Mouse (Mus musculus): ENCODE data around the gene D630045J12Rik.

DNA sequence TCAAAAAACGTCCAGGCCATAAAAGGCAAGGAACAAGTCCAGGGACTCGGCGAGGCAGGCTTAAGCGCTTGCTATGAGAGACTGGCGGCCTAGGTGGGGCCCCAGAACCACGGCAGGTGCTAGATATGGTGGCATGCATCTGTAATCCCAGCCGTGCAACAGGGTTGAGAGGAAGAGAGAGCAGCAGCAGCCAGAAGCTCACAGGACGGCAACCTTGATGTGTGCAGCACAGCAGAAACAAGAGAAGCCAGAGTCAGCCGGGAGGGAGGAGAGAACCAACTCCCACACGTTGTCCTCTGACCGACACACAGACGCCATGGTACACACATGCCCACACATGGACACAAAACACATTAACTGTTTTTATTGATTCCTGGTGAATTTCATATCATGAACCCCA lies 51.0 kb downstream of the D630045J12Rik start:
- TF ChIP-seq POLR2A (IDR thresholded peaks at IDR 0.05; ENCODE audit: control insufficient read depth in 1 of 2, insufficient read depth in 1 of 2, low read depth in 1 of 2, low read length in 2 of 2, poor library complexity in 1 of 2) (no peak), ZC3H11A (IDR thresholded peaks at IDR 0.05; ENCODE audit: low read depth, low read length) (no peak), EP300 (IDR thresholded peaks at IDR 0.05; ENCODE audit: low read depth in 1 of 2, low read length in 2 of 2) (no peak), POLR2AphosphoS2 (IDR thresholded peaks at IDR 0.05; ENCODE audit: low read length) (no peak), CTCF (IDR thresholded peaks at IDR 0.05 in 2 of 3, conservative IDR thresholded peaks at IDR 0.05 in 1 of 3; ENCODE audit: control insufficient read depth in 1 of 3, insufficient read depth in 1 of 3, low read depth in 2 of 3, low read length in 3 of 3, poor library complexity in 1 of 3, severe bottlenecking in 1 of 3) (no peak), MYB (IDR thresholded peaks at IDR 0.05; ENCODE audit: low read depth, low read length) (no peak), ZNF384 (IDR thresholded peaks at IDR 0.05; ENCODE audit: low read depth, low read length) (no peak)
